Mouse (Mus musculus) CH12.LX (cell line): ENCODE data around the gene Cep44.

Experiments
- CTCF ChIP-seq, 2 experiments: IDR thresholded peaks in 1 of 2; conservative IDR thresholded peaks in 1 of 2; 2 replicates each; pipeline ENCODE4 v1.5.1; 2011 to 2012; ENCODE audit warnings: low read depth in 2 of 2, low read length in 2 of 2, improper control_type of control experiment in 1 of 2, inconsistent platforms in 1 of 2, mild to moderate bottlenecking in 1 of 2, moderate library complexity in 1 of 2
- TBP ChIP-seq: conservative IDR thresholded peaks from 2 replicates; pipeline ENCODE4 v1.6.1; 2011; ENCODE audit warnings: low read depth, low read length, improper control_type of control experiment
- ZC3H11A ChIP-seq: IDR thresholded peaks from 2 replicates; pipeline ENCODE4 v1.6.1; 2012; ENCODE audit warnings: low read depth, mild to moderate bottlenecking, inconsistent platforms, low read length, improper control_type of control experiment

DNA sequence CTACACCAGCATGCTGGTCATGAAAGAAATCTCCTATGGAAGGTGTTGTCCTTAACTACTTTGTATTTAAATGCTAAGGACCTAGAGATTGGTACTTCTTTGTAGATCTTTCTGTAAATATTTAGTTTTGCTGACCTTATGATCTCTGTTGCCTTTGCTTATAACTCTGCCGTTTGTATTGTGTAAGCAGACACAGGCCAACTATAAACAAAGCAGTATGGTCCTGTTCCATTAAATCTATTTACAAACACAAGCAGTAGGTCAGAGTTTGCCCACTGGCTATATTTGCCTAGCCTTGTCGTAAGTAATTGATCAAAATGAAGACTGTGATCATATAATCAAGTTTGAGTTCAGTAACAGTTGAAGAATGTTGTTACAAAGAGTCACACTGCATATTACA lies 38.2 kb upstream of the Cep44 start:
- TF ChIP-seq ZC3H11A (no peak), CTCF (conservative IDR thresholded peaks at IDR 0.05 in 1 of 2, IDR thresholded peaks at IDR 0.05 in 1 of 2; ENCODE audit: low read depth in 2 of 2, low read length in 2 of 2) (no peak), TBP (no peak)
